Mouse (Mus musculus) MEL (cell line): Measurements from ENCODE around the gene Olfr1290. TPM values are rescaled to one million over a fixed set of nuclear protein-coding genes. Genes with fewer than 3 reads are reported as not detected.

Source experiments
- DNase-seq: peaks from one replicate; pipeline ENCODE4 v3.0.0; 2011; ENCODE audit warnings: low read depth, low spot score
- H3K27ac ChIP-seq: 2 replicates; pipeline ENCODE4 v1.5.1; 2012; ENCODE audit warnings: low read depth, mild to moderate bottlenecking, control low read depth, low read length, moderate library complexity; ENCODE audit not compliant: control insufficient read depth
- H3K27me3 ChIP-seq, 2 experiments: fragments of 150-350 bp in 1 of 2; sonication (generic) in 1 of 2; 2 replicates each; pipeline ENCODE4 v1.6.1; 2012; ENCODE audit warnings: low read length in 2 of 2, mild to moderate bottlenecking in 2 of 2, improper control_type of control experiment in 1 of 2, moderate library complexity in 1 of 2; ENCODE audit not compliant: insufficient read depth in 2 of 2, control insufficient read depth in 1 of 2
- H3K36me3 ChIP-seq, 2 experiments: 2 replicates each; pipeline ENCODE4 v1.6.1; 2012 to 2014; ENCODE audit warnings: low read length in 2 of 2, improper control_type of control experiment in 1 of 2, inconsistent platforms in 1 of 2, mild to moderate bottlenecking in 1 of 2; ENCODE audit not compliant: insufficient read depth in 2 of 2, control insufficient read depth in 1 of 2
- H3K4me1 ChIP-seq, 2 experiments: fragments of 150-350 bp in 1 of 2; sonication (generic) in 1 of 2; 2 replicates each; pipeline ENCODE4 v1.6.1; 2012; ENCODE audit warnings: low read length in 2 of 2, improper control_type of control experiment in 1 of 2, mild to moderate bottlenecking in 1 of 2; ENCODE audit not compliant: insufficient read depth in 2 of 2, control insufficient read depth in 1 of 2
- H3K4me3 ChIP-seq, 2 experiments: fragments of 150-350 bp in 1 of 2; sonication (generic) in 1 of 2; 2 replicates each; pipeline ENCODE4 v1.5.1; 2012; ENCODE audit warnings: low read depth in 2 of 2, low read length in 2 of 2, mild to moderate bottlenecking in 2 of 2, moderate library complexity in 2 of 2, control low read depth in 1 of 2, improper control_type of control experiment in 1 of 2; ENCODE audit not compliant: control insufficient read depth in 1 of 2, insufficient read depth in 1 of 2
- H3K79me2 ChIP-seq: 2 replicates; pipeline ENCODE4 v1.6.1; 2012; ENCODE audit warnings: mild to moderate bottlenecking, low read length, moderate library complexity; ENCODE audit not compliant: control insufficient read depth, poor library complexity, insufficient read depth
- H3K9ac ChIP-seq: 2 replicates; pipeline ENCODE4 v1.6.1; 2012; ENCODE audit warnings: low read depth, mild to moderate bottlenecking, control low read depth, low read length, moderate library complexity; ENCODE audit not compliant: control insufficient read depth, poor library complexity, severe bottlenecking
- H3K9me3 ChIP-seq: fragments of 150-350 bp; sonication (generic); replicated peaks from 2 replicates; pipeline ENCODE4 v1.6.1; 2012; ENCODE audit warnings: mild to moderate bottlenecking, low read length, improper control_type of control experiment, moderate library complexity; ENCODE audit not compliant: insufficient read depth
- BHLHE40 ChIP-seq: IDR thresholded peaks from 2 replicates; pipeline ENCODE4 v1.6.1; 2012; ENCODE audit warnings: low read depth, mild to moderate bottlenecking, inconsistent platforms, low read length, improper control_type of control experiment, borderline replicate concordance
- ELF1 ChIP-seq: IDR thresholded peaks from 2 replicates; pipeline ENCODE4 v1.6.1; 2014; ENCODE audit warnings: low read depth, mild to moderate bottlenecking, inconsistent platforms, low read length, improper control_type of control experiment, moderate library complexity
- EP300 ChIP-seq, 2 experiments: IDR thresholded peaks; 2 replicates each; pipeline ENCODE4 v1.6.1; 2011; ENCODE audit warnings: improper control_type of control experiment in 2 of 2, low read length in 2 of 2, low read depth in 1 of 2, mild to moderate bottlenecking in 1 of 2
- GABPA ChIP-seq: IDR thresholded peaks from 2 replicates; pipeline ENCODE4 v1.6.1; 2012; ENCODE audit warnings: low read depth, mild to moderate bottlenecking, inconsistent platforms, low read length, improper control_type of control experiment, moderate library complexity
- KAT2A ChIP-seq: conservative IDR thresholded peaks from 2 replicates; pipeline ENCODE4 v1.6.1; 2012; ENCODE audit warnings: low read depth, low read length, improper control_type of control experiment, inconsistent platforms
- MAZ ChIP-seq: IDR thresholded peaks from 2 replicates; pipeline ENCODE4 v1.6.1; 2012; ENCODE audit warnings: low read depth, mild to moderate bottlenecking, inconsistent platforms, low read length, improper control_type of control experiment
- MYB ChIP-seq: IDR thresholded peaks from 2 replicates; pipeline ENCODE4 v1.6.1; 2011; ENCODE audit warnings: mild to moderate bottlenecking, low read depth, low read length, improper control_type of control experiment
- MYC ChIP-seq: IDR thresholded peaks from 2 replicates; pipeline ENCODE4 v1.6.1; 2011; ENCODE audit warnings: low read depth, mild to moderate bottlenecking, low read length, improper control_type of control experiment, moderate library complexity
- NELFE ChIP-seq: IDR thresholded peaks from 2 replicates; pipeline ENCODE4 v1.6.1; 2011; ENCODE audit warnings: low read depth, low read length, improper control_type of control experiment
- POLR2AphosphoS2 ChIP-seq: IDR thresholded peaks from 2 replicates; pipeline ENCODE4 v1.6.1; 2011; ENCODE audit warnings: low read length, improper control_type of control experiment
- POLR2AphosphoS5 ChIP-seq: IDR thresholded peaks from 2 replicates; pipeline ENCODE4 v1.6.1; 2012; ENCODE audit warnings: low read depth, borderline replicate concordance, mild to moderate bottlenecking, inconsistent platforms, low read length, moderate library complexity, mixed read lengths
- RAD21 ChIP-seq: IDR thresholded peaks from 2 replicates; pipeline ENCODE4 v1.6.1; 2011; ENCODE audit warnings: mild to moderate bottlenecking, low read depth, low read length, improper control_type of control experiment
- SIN3A ChIP-seq: IDR thresholded peaks from 2 replicates; pipeline ENCODE4 v1.6.1; 2012; ENCODE audit warnings: low read length, improper control_type of control experiment, inconsistent platforms
- TAL1 ChIP-seq: IDR thresholded peaks from 2 replicates; pipeline ENCODE4 v1.6.1; 2012; ENCODE audit warnings: mild to moderate bottlenecking, inconsistent platforms, low read length, moderate library complexity, mixed read lengths
- USF1 ChIP-seq: IDR thresholded peaks from 2 replicates; pipeline ENCODE4 v1.6.1; 2014; ENCODE audit warnings: low read depth, mild to moderate bottlenecking, inconsistent platforms, low read length, improper control_type of control experiment, moderate library complexity
- USF2 ChIP-seq, 2 experiments: IDR thresholded peaks; 2 replicates each; pipeline ENCODE4 v1.6.1; 2011 to 2012; ENCODE audit warnings: improper control_type of control experiment in 2 of 2, low read length in 2 of 2, borderline replicate concordance in 1 of 2, inconsistent platforms in 1 of 2, low read depth in 1 of 2, mild to moderate bottlenecking in 1 of 2; ENCODE audit not compliant: insufficient read depth in 1 of 2
- ZC3H11A ChIP-seq: IDR thresholded peaks from 2 replicates; pipeline ENCODE4 v1.6.1; 2012; ENCODE audit warnings: low read depth, mild to moderate bottlenecking, inconsistent platforms, low read length, improper control_type of control experiment
- ZKSCAN1 ChIP-seq: IDR thresholded peaks from 2 replicates; pipeline ENCODE4 v1.6.1; 2012; ENCODE audit warnings: low read depth, mild to moderate bottlenecking, inconsistent platforms, low read length, improper control_type of control experiment, moderate library complexity
- polyA plus RNA-seq, 2 experiments: library from polyadenylated mRNA; stranded (reverse) in 1 of 2; unstranded in 1 of 2; fragments of >175 nt in 1 of 2; fragments of >200 nt in 1 of 2; gene quantifications; 2 replicates each; pipeline versions ENCODE4 v1.2.1 to v1.2.4; 2012; ENCODE audit warnings: low replicate concordance in 2 of 2, low read depth in 1 of 2; ENCODE audit not compliant: insufficient read length in 2 of 2, insufficient read depth in 1 of 2, missing spikeins in 1 of 2
- total RNA-seq: library from RNA; depleted of rRNA; stranded (reverse); fragments of 300-350 nt; gene quantifications from 2 replicates; pipeline ENCODE4 v1.2.3, GENCODE M21; 2012

Gene Olfr1290
- total and polyA plus RNA-seq, 3 experiments: not detected

DNA sequence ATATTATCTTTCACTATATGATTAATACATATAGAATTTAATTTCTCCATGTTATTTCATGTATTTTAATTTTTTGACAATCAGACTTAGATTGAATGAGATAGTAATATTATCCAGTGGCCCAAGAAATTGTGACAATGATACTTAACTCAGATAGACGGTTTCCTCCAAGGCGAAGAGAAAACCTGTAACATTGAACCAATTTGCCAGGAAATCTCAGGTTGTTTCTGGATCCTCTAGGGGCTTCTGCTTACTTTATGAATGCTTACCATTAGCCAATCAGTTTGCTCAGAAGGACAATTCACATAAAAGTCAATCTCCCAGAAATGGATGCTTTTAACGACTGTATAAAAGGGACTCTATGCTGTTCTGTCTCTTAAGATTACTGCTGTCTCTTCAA, 3.3 kb upstream of the Olfr1290 start, which contains the start of gene Olfr1291-ps1:
Olfr1291-ps1 (plus strand) TSS at position 301 of the 400 bp plus-strand sequence.
- no peaks in the 10 kb centered on the region for H3K9me3 ChIP-seq
- H3K4me3 ChIP-seq: no peak within 1 kb of the TSS
- no peak within 1 kb of the TSS for H3K27ac ChIP-seq
- TF ChIP-seq EP300 (IDR thresholded peaks at IDR 0.05; ENCODE audit: low read depth in 1 of 2, low read length in 2 of 2) (no peak), MAZ (no peak), ELF1 (no peak), BHLHE40 (no peak), USF1 (no peak), RAD21 (no peak), GABPA (no peak), USF2 (IDR thresholded peaks at IDR 0.05; ENCODE audit: borderline replicate concordance in 1 of 2, insufficient read depth in 1 of 2, low read depth in 1 of 2, low read length in 2 of 2) (no peak), ZC3H11A (no peak), POLR2AphosphoS2 (no peak), KAT2A (no peak)
- H3K9ac ChIP-seq: no peak within 1 kb of the TSS
- no peak for DNase-seq
- no peaks in the 10 kb centered on the region for H3K79me2 ChIP-seq
- H3K27me3 ChIP-seq: no peaks in the 10 kb centered on the region
- H3K36me3 ChIP-seq: no peaks in the 10 kb centered on the region
- H3K4me1 ChIP-seq: no peaks in the 10 kb centered on the region

DNA sequence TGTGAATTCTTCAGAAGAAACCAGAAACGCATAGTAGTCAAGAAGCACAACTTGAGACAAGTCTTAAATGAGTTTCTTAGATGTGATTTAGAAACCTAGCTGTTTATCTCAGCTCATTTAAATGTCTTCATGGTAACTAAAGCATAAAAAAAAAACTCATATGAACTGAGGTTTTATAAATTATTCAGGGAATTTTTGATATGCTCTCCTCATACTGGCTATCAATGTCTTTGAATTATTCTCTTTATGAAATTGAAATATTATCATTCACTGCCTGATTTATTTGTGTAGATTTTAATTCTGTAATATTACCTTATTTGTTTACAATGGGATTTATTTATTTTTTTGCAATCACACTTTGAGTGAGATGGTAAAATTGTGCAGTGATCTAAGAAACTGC, 13.1 kb downstream of the Olfr1290 start, which contains the start of gene Olfr1289:
Olfr1289 (plus strand) TSS at position 301 of the 400 bp plus-strand sequence.
- no peak for DNase-seq
- H3K79me2 ChIP-seq: no peaks in the 10 kb centered on the region
- H3K4me3 ChIP-seq: no peak within 1 kb of the TSS
- H3K9ac ChIP-seq: no peak within 1 kb of the TSS
- no peak for TF ChIP-seq USF2 (IDR thresholded peaks at IDR 0.05; ENCODE audit: borderline replicate concordance in 1 of 2, insufficient read depth in 1 of 2, low read depth in 1 of 2, low read length in 2 of 2)
- no peak for TF ChIP-seq ZKSCAN1
- TF ChIP-seq MYB: no peak
- no peak for TF ChIP-seq ZC3H11A
- no peak for TF ChIP-seq EP300 (IDR thresholded peaks at IDR 0.05; ENCODE audit: low read depth in 1 of 2, low read length in 2 of 2)
- no peak for TF ChIP-seq POLR2AphosphoS5
- no peaks in the 10 kb centered on the region for H3K4me1 ChIP-seq
- no peaks in the 10 kb centered on the region for H3K27me3 ChIP-seq
- H3K36me3 ChIP-seq: no peaks in the 10 kb centered on the region
- no peak within 1 kb of the TSS for H3K27ac ChIP-seq
- H3K9me3 ChIP-seq: no peaks in the 10 kb centered on the region

GRCm38 (mm10) chr2:111473801-111474200, 19.8 kb downstream of the Olfr1290 start, which contains the start of gene Olfr1288:
Olfr1288 (plus strand) TSS chr2:111474101.
- H3K4me1 ChIP-seq: no peaks in the 10 kb centered on the region
- H3K27ac ChIP-seq: no peak within 1 kb of the TSS
- DNase-seq: no peak
- H3K36me3 ChIP-seq: no peaks in the 10 kb centered on the region
- H3K79me2 ChIP-seq: no peaks in the 10 kb centered on the region
- no peak within 1 kb of the TSS for H3K9ac ChIP-seq
- no peak within 1 kb of the TSS for H3K4me3 ChIP-seq
- no peak for TF ChIP-seq SIN3A
- TF ChIP-seq NELFE: no peak
- TF ChIP-seq USF2 (IDR thresholded peaks at IDR 0.05; ENCODE audit: borderline replicate concordance in 1 of 2, insufficient read depth in 1 of 2, low read depth in 1 of 2, low read length in 2 of 2): no peak
- TF ChIP-seq MYC: no peak
- no peak for TF ChIP-seq TAL1
- H3K9me3 ChIP-seq: no peaks in the 10 kb centered on the region
- H3K27me3 ChIP-seq: no peaks in the 10 kb centered on the region
